ENCODE assay signal across 26 mouse cellular contexts in genomic region chr7:137930200-137930599, GRCm38 (mm10).
DNase-seq lines count a peak whose midpoint lies in the region; ATAC-seq and TF ChIP-seq lines count a peak whose summit lies in the region.
"Had no signal": no experiment of that assay in that cellular context is flagged by ENCODE, and none has a peak within 500 bp of the region (broad histone marks: within the 10 kb centered on the region; RNA-seq: fewer than 3 reads in every experiment).

No protein-coding gene starts in this region.

- TF ChIP-seq POLR2A in heart, adult 2 months (IDR thresholded peaks at IDR 0.05; ENCODE audit: insufficient read depth, low read depth, low read length) = no peak
- TF ChIP-seq POLR2A in limb, embryonic 14.5 days (IDR thresholded peaks at IDR 0.05; ENCODE audit: borderline replicate concordance, extremely low read depth, insufficient read depth, insufficient read length) = no peak

- intact Hi-C loops in heart, postnatal 10 days (cut with DNase I) = no loop called here
- intact Hi-C loops in heart, adult 2 months (cut with DNase I) = no loop called here
- intact Hi-C loops in left cerebral cortex, adult 2 months (cut with DNase I) = no loop called here

- H3K4me2 ChIP-seq in limb, embryonic 14.5 days (replicated peaks; ENCODE audit: low read depth, low read length, severe bottlenecking) = no peak overlapping the region
- no peak overlapping the region for H3K4me2 ChIP-seq in neural tube, embryonic 15.5 days
- H3K4me2 ChIP-seq: embryonic facial prominence, embryonic 15.5 days; hindbrain, embryonic 14.5 days; limb, embryonic 12.5 days; liver, embryonic 13.5 days; lung, embryonic 15.5 days; stomach, embryonic 15.5 days had no signal

- TF ChIP-seq CTCF in heart, adult 2 months (IDR thresholded peaks at IDR 0.05) = no peak
- TF ChIP-seq CTCF in left cerebral cortex, adult 2 months (IDR thresholded peaks at IDR 0.05) = no peak

- no peak for TF ChIP-seq EP300 in heart, adult 2 months (IDR thresholded peaks at IDR 0.05; ENCODE audit: insufficient read depth, low read depth, low read length)

- no peaks in the 10 kb centered on the region for H3K36me3 ChIP-seq in heart, adult 2 months (ENCODE audit: control insufficient read depth, insufficient read depth, low read length)
- H3K36me3 ChIP-seq in limb, embryonic 14.5 days (ENCODE audit: control insufficient read depth, insufficient read depth, low read length) = no peaks in the 10 kb centered on the region
- H3K36me3 ChIP-seq in neural tube, embryonic 15.5 days = no peaks in the 10 kb centered on the region
- H3K36me3 ChIP-seq: embryonic facial prominence, embryonic 15.5 days; limb, embryonic 12.5 days; liver, embryonic 13.5 days; lung, embryonic 15.5 days; stomach, embryonic 15.5 days had no signal

- no peaks in the 10 kb centered on the region for H3K27me3 ChIP-seq in heart, adult 2 months (ENCODE audit: control insufficient read depth, insufficient read depth, low read length)
- H3K27me3 ChIP-seq in limb, embryonic 14.5 days (ENCODE audit: control insufficient read depth, insufficient read depth, low read length) = no peaks in the 10 kb centered on the region
- no peaks in the 10 kb centered on the region for H3K27me3 ChIP-seq in neural tube, embryonic 15.5 days (replicated peaks)
- H3K27me3 ChIP-seq: limb, embryonic 12.5 days; liver, embryonic 13.5 days; lung, embryonic 15.5 days; megakaryocyte, embryonic 14.5 days; stomach, embryonic 15.5 days had no signal

- no peak overlapping the region for H3K27ac ChIP-seq in heart, adult 2 months
- no peak overlapping the region for H3K27ac ChIP-seq in limb, embryonic 14.5 days (replicated peaks; ENCODE audit: low read depth, low read length)
- H3K27ac ChIP-seq in neural tube, embryonic 15.5 days (replicated peaks) = no peak overlapping the region
- H3K27ac ChIP-seq in left cerebral cortex, adult 2 months = no peak overlapping the region
- H3K27ac ChIP-seq: embryonic facial prominence, embryonic 15.5 days; hindbrain, embryonic 14.5 days; limb, embryonic 12.5 days; liver, embryonic 13.5 days; lung, embryonic 15.5 days; stomach, embryonic 15.5 days had no signal

- DNase-seq in heart, postnatal 10 days = peak; percentile 5 to 12
- no peak for DNase-seq in heart, adult 2 months
- peak; percentile 55 for DNase-seq in embryo, embryonic 10 days (ENCODE audit: low spot score)
- DNase-seq in embryo, embryonic 11 days = peak; percentile 14
- DNase-seq in limb, embryonic 14.5 days (ENCODE audit: low spot score) = peak; percentile 17
- DNase-seq in left cerebral cortex, adult 2 months (ENCODE audit: extremely low spot score in 1 of 2, low spot score in 2 of 2) = no peak
- DNase-seq: adrenal gland, postnatal 10 days; cerebellum, adult 8-10 months; gastrocnemius, postnatal 10 days; heart, postnatal 4 days; kidney, adult 18-20 months; liver, embryonic 13.5 days; lung, postnatal 36 days; thymus, postnatal 25 days had no signal

- no peak overlapping the region for H3K4me3 ChIP-seq in heart, adult 2 months
- no peak overlapping the region for H3K4me3 ChIP-seq in limb, embryonic 14.5 days (replicated peaks; ENCODE audit: low read length)
- no peak overlapping the region for H3K4me3 ChIP-seq in neural tube, embryonic 15.5 days (replicated peaks)
- H3K4me3 ChIP-seq in left cerebral cortex, adult 2 months = no peak overlapping the region
- H3K4me3 ChIP-seq: embryonic facial prominence, embryonic 15.5 days; limb, embryonic 12.5 days; liver, embryonic 13.5 days; lung, embryonic 15.5 days; megakaryocyte, embryonic 14.5 days; myocyte; stomach, embryonic 15.5 days had no signal

- no peak overlapping the region for H3K9ac ChIP-seq in heart, adult 2 months (ENCODE audit: low read depth, low read length)
- H3K9ac ChIP-seq in limb, embryonic 14.5 days (ENCODE audit: low read depth, low read length, severe bottlenecking) = no peak overlapping the region
- no peak overlapping the region for H3K9ac ChIP-seq in neural tube, embryonic 15.5 days (replicated peaks)
- H3K9ac ChIP-seq: embryonic facial prominence, embryonic 15.5 days; hindbrain, embryonic 14.5 days; limb, embryonic 12.5 days; liver, embryonic 13.5 days; lung, embryonic 15.5 days; stomach, embryonic 15.5 days had no signal

- no peaks in the 10 kb centered on the region for H3K9me3 ChIP-seq in limb, embryonic 14.5 days (ENCODE audit: control insufficient read depth, low read length)
- H3K9me3 ChIP-seq in neural tube, embryonic 15.5 days (replicated peaks) = no peaks in the 10 kb centered on the region
- H3K9me3 ChIP-seq: embryonic facial prominence, embryonic 15.5 days; limb, embryonic 12.5 days; liver, embryonic 13.5 days; lung, embryonic 15.5 days; stomach, embryonic 15.5 days had no signal

- no peak for ATAC-seq in limb, embryonic 14.5 days (ENCODE audit: low FRiP score, low read depth)
- ATAC-seq in neural tube, embryonic 15.5 days (ENCODE audit: low FRiP score) = no peak
- ATAC-seq: activated CD4-positive, CD25-positive, alpha-beta regulatory T cell, adult 4 months; forebrain, embryonic 14.5 days; inflammation-experienced regulatory T-cells, adult 6 months; midbrain, embryonic 16.5 days had no signal

- H3K4me1 ChIP-seq in heart, adult 2 months (ENCODE audit: control insufficient read depth, insufficient read depth, low read length) = no peaks in the 10 kb centered on the region
- peaks cover 4% of the 10 kb centered on the region for H3K4me1 ChIP-seq in limb, embryonic 14.5 days (ENCODE audit: control insufficient read depth, insufficient read depth, low read length)
- no peaks in the 10 kb centered on the region for H3K4me1 ChIP-seq in neural tube, embryonic 15.5 days
- H3K4me1 ChIP-seq: liver, embryonic 13.5 days; lung, embryonic 15.5 days; megakaryocyte, embryonic 14.5 days; stomach, embryonic 15.5 days had no signal

- H3K79me2 ChIP-seq in heart, adult 2 months (replicated peaks; ENCODE audit: control insufficient read depth, insufficient read depth, low read length) = no peaks in the 10 kb centered on the region

- 14% methylated on average over 7 of the region's 7 CpGs for WGBS in heart, adult 2 months
- 13% methylated on average over 7 of the region's 7 CpGs for WGBS in limb, embryonic 14.5 days
- 55% methylated on average over 7 of the region's 7 CpGs for WGBS in neural tube, embryonic 15.5 days

Comparison
In these comparisons a context has a peak if more than half of its experiments do, and no peak if none do; other contexts are left out.
1. DNase-seq: peak in heart, postnatal 10 days (2 of 2), embryo, embryonic 10 days (single experiment), embryo, embryonic 11 days (single experiment) and limb, embryonic 14.5 days (single experiment); none in heart, adult 2 months (0 of 2) and left cerebral cortex, adult 2 months (0 of 2).